Mouse (Mus musculus): ENCODE measurements around the gene Vars2. TPM values are rescaled to one million over a fixed set of nuclear protein-coding genes. Genes with fewer than 3 reads are reported as not detected.
A peak's percentile ranks its signal among the peaks of the same experiment; 100 is the strongest.

Gene Vars2
- polyA plus RNA-seq, 1 experiment from 2014 or later = 17.4 TPM

- Histone ChIP-seq H3K9ac (ENCODE audit: low read length) (no peak overlapping the region), H3K4me1 (ENCODE audit: control insufficient read depth, insufficient read depth, low read length) (no peaks in the 10 kb centered on the region), H3K4me2 (ENCODE audit: low read depth, low read length) (no peak overlapping the region), H3K27me3 (ENCODE audit: control insufficient read depth, insufficient read depth, low read length) (no peaks in the 10 kb centered on the region), H3K4me3 (replicated peaks; ENCODE audit: low read length) (no peak overlapping the region), H3K27ac (ENCODE audit: low read length) (no peak overlapping the region), H3K36me3 (ENCODE audit: control insufficient read depth, insufficient read depth, low read length) (peaks cover 35% of the 10 kb centered on the region), H3K9me3 (replicated peaks; ENCODE audit: control insufficient read depth, low read length) (no peaks in the 10 kb centered on the region)
- 80% methylated on average over 25 of the region's 25 CpGs for WGBS
- ATAC-seq (ENCODE audit: insufficient read depth, low FRiP score) = no peak
These were observed 21.2 kb upstream of the Vars2 start for GRCm38 (mm10) chr17:35688347-35689175.

GRCm38 (mm10) chr17:35685061-35685460 lies 17.7 kb upstream of the Vars2 start:
- no peak for ATAC-seq (ENCODE audit: insufficient read depth, low FRiP score)
- Histone ChIP-seq H3K4me2 (ENCODE audit: low read depth, low read length) (no peak overlapping the region), H3K9ac (ENCODE audit: low read length) (no peak overlapping the region), H3K4me3 (replicated peaks; ENCODE audit: low read length) (no peak overlapping the region), H3K27ac (ENCODE audit: low read length) (no peak overlapping the region), H3K9me3 (replicated peaks; ENCODE audit: control insufficient read depth, low read length) (no peaks in the 10 kb centered on the region), H3K4me1 (ENCODE audit: control insufficient read depth, insufficient read depth, low read length) (no peaks in the 10 kb centered on the region), H3K36me3 (ENCODE audit: control insufficient read depth, insufficient read depth, low read length) (peaks cover 35% of the 10 kb centered on the region), H3K27me3 (ENCODE audit: control insufficient read depth, insufficient read depth, low read length) (no peaks in the 10 kb centered on the region)
- WGBS = 67% methylated on average over 9 of the region's 9 CpGs

- Histone ChIP-seq H3K9ac (ENCODE audit: low read length) (no peak overlapping the region), H3K9me3 (replicated peaks; ENCODE audit: control insufficient read depth, low read length) (no peaks in the 10 kb centered on the region), H3K4me3 (replicated peaks; ENCODE audit: low read length) (no peak overlapping the region), H3K4me1 (ENCODE audit: control insufficient read depth, insufficient read depth, low read length) (no peaks in the 10 kb centered on the region), H3K36me3 (ENCODE audit: control insufficient read depth, insufficient read depth, low read length) (peaks cover 30% of the 10 kb centered on the region), H3K4me2 (ENCODE audit: low read depth, low read length) (no peak overlapping the region), H3K27me3 (ENCODE audit: control insufficient read depth, insufficient read depth, low read length) (no peaks in the 10 kb centered on the region), H3K27ac (ENCODE audit: low read length) (no peak overlapping the region)
- no peak for ATAC-seq (ENCODE audit: insufficient read depth, low FRiP score)
- 87% methylated on average over 13 of the region's 13 CpGs for WGBS
These were observed 14.6 kb upstream of the Vars2 start for GRCm38 (mm10) chr17:35681986-35682385.

DNA sequence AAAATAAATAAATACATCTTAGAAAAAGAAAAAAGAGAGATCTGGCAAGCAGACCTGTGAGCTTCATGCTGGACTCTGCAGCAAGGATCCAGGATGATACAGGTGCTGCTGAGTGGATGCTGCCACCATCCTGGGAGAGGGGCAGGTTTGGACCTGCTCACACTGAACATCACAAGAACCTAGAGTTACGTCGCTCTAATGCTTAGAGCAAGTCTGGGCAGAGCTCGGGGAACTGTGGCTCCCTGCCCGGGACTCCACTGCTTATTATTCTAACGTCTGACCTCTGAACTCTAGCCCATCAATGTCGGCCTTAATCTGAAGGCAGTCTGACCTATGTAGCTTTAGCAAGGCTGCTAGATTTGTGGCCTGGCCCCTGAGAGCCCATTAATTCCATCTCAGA lies 13.2 kb upstream of the Vars2 start:
- peaks cover 25% of the 10 kb centered on the region for H3K36me3 ChIP-seq (ENCODE audit: control insufficient read depth, insufficient read depth, low read length)
- ATAC-seq (ENCODE audit: insufficient read depth, low FRiP score) = peak; percentile 44; the same call in 1 of the 2 replicates

GRCm38 (mm10) chr17:35673416-35674035 lies 6.1 kb upstream of the Vars2 start, which contains the start of gene Gtf2h4:
TSS of gene Gtf2h4 (minus strand) at chr17:35673739.
- Histone ChIP-seq H3K36me3 (ENCODE audit: control insufficient read depth, insufficient read depth, low read length) (no peaks in the 10 kb centered on the region), H3K9ac (ENCODE audit: low read length) (peak within 1 kb of the TSS; percentile 95), H3K27me3 (ENCODE audit: control insufficient read depth, insufficient read depth, low read length) (no peaks in the 10 kb centered on the region), H3K9me3 (replicated peaks; ENCODE audit: control insufficient read depth, low read length) (no peaks in the 10 kb centered on the region), H3K4me1 (ENCODE audit: control insufficient read depth, insufficient read depth, low read length) (peaks cover 8% of the 10 kb centered on the region), H3K4me2 (ENCODE audit: low read depth, low read length) (peak within 1 kb of the TSS; percentile 84), H3K4me3 (replicated peaks; ENCODE audit: low read length) (peak within 1 kb of the TSS; percentile 78), H3K27ac (ENCODE audit: low read length) (no peak within 1 kb of the TSS)
- WGBS = under 1% methylated on average over 23 of the region's 23 CpGs
- peak; percentile 97 for ATAC-seq (ENCODE audit: insufficient read depth, low FRiP score)

More for the DNA sequence above, 13.2 kb upstream of the Vars2 start:
- Histone ChIP-seq H3K9ac (ENCODE audit: low read length) (no peak overlapping the region), H3K4me2 (ENCODE audit: low read depth, low read length) (no peak overlapping the region), H3K4me3 (replicated peaks; ENCODE audit: low read length) (no peak overlapping the region), H3K27me3 (ENCODE audit: control insufficient read depth, insufficient read depth, low read length) (no peaks in the 10 kb centered on the region), H3K27ac (ENCODE audit: low read length) (no peak overlapping the region), H3K9me3 (replicated peaks; ENCODE audit: control insufficient read depth, low read length) (no peaks in the 10 kb centered on the region), H3K4me1 (ENCODE audit: control insufficient read depth, insufficient read depth, low read length) (no peaks in the 10 kb centered on the region)
- 31% methylated on average over 6 of the region's 6 CpGs for WGBS

- peak overlapping the region; percentile 84; the same call in 1 of the 2 replicates for H3K4me2 ChIP-seq (ENCODE audit: low read depth, low read length)
- H3K4me3 ChIP-seq (replicated peaks; ENCODE audit: low read length) = no peak overlapping the region
- H3K9ac ChIP-seq (ENCODE audit: low read length) = 0 out of 2 replicates have a peak overlapping the region, but pooled peaks have one; percentile 95
- no peak for ATAC-seq (ENCODE audit: insufficient read depth, low FRiP score)
- WGBS = 90% methylated on average over 6 of the region's 6 CpGs
- H3K4me1 ChIP-seq (ENCODE audit: control insufficient read depth, insufficient read depth, low read length) = peaks cover 15% of the 10 kb centered on the region
- H3K9me3 ChIP-seq (replicated peaks; ENCODE audit: control insufficient read depth, low read length) = no peaks in the 10 kb centered on the region
- H3K27me3 ChIP-seq (ENCODE audit: control insufficient read depth, insufficient read depth, low read length) = no peaks in the 10 kb centered on the region
- H3K27ac ChIP-seq (ENCODE audit: low read length) = no peak overlapping the region
- no peaks in the 10 kb centered on the region for H3K36me3 ChIP-seq (ENCODE audit: control insufficient read depth, insufficient read depth, low read length)
These were observed 5.1 kb upstream of the Vars2 start for GRCm38 (mm10) chr17:35672527-35672926.

DNA sequence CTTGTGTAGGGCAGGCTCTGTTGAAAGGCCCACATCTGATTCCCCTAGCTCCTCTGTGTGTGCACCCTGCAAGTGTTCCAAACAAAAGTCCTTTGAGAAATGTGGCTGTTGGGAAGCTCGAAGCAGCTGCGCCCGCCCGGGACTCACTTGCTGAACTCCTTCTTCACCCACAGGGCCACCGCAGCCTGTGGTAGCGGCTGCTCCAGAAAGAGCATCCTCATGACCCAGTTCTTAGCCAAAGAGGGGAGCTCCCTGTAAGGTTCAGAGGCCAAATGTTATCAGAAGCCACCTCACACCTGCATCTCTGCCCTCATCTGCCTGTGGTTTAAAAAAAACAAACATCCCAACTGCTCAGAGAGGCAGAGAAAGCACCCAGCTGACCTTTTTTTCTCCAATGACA lies 4.5 kb upstream of the Vars2 start:
- Histone ChIP-seq H3K9me3 (replicated peaks; ENCODE audit: control insufficient read depth, low read length) (no peaks in the 10 kb centered on the region), H3K4me1 (ENCODE audit: control insufficient read depth, insufficient read depth, low read length) (peaks cover 16% of the 10 kb centered on the region), H3K27me3 (ENCODE audit: control insufficient read depth, insufficient read depth, low read length) (no peaks in the 10 kb centered on the region), H3K4me3 (replicated peaks; ENCODE audit: low read length) (no peak overlapping the region), H3K36me3 (ENCODE audit: control insufficient read depth, insufficient read depth, low read length) (no peaks in the 10 kb centered on the region), H3K9ac (ENCODE audit: low read length) (no peak overlapping the region), H3K4me2 (ENCODE audit: low read depth, low read length) (no peak overlapping the region), H3K27ac (ENCODE audit: low read length) (no peak overlapping the region)
- no peak for ATAC-seq (ENCODE audit: insufficient read depth, low FRiP score)
- WGBS = 82% methylated on average over 6 of the region's 6 CpGs

DNA sequence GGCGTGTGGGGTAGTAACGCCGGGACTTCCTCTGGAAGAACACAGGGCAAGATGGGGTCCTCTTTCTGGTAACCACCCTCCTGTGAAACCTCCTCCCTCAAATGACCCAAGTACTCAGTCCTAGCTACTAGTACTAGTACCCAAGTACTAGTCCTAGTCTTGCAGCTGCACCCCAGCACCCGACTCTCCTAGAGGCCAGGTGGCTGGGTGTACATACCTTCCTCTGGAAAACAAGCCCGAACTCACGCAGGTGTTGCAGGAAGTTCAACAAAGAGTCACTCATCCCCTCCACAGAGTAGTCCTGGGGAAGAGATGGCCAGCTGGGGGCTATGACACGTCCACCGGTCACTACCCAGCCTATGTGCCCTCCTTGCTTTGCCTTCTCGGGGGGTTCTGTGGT lies 2.3 kb upstream of the Vars2 start:
- no peaks in the 10 kb centered on the region for H3K9me3 ChIP-seq (replicated peaks; ENCODE audit: control insufficient read depth, low read length)
- no peaks in the 10 kb centered on the region for H3K27me3 ChIP-seq (ENCODE audit: control insufficient read depth, insufficient read depth, low read length)
- no peak for ATAC-seq (ENCODE audit: insufficient read depth, low FRiP score)
- no peaks in the 10 kb centered on the region for H3K36me3 ChIP-seq (ENCODE audit: control insufficient read depth, insufficient read depth, low read length)
- WGBS = 91% methylated on average over 9 of the region's 9 CpGs
- H3K4me2 ChIP-seq (ENCODE audit: low read depth, low read length) = no peak overlapping the region
- no peak overlapping the region for H3K9ac ChIP-seq (ENCODE audit: low read length)
- H3K4me1 ChIP-seq (ENCODE audit: control insufficient read depth, insufficient read depth, low read length) = peaks cover 21% of the 10 kb centered on the region
- H3K4me3 ChIP-seq (replicated peaks; ENCODE audit: low read length) = no peak overlapping the region
- no peak overlapping the region for H3K27ac ChIP-seq (ENCODE audit: low read length)

- peak; percentile 49 for ATAC-seq (ENCODE audit: insufficient read depth, low FRiP score)
- H3K4me1 ChIP-seq (ENCODE audit: control insufficient read depth, insufficient read depth, low read length) = peaks cover 13% of the 10 kb centered on the region
- H3K27ac ChIP-seq (ENCODE audit: low read length) = peak overlapping the region; percentile 94
- H3K4me3 ChIP-seq (replicated peaks; ENCODE audit: low read length) = peak overlapping the region; percentile 85
- no peaks in the 10 kb centered on the region for H3K36me3 ChIP-seq (ENCODE audit: control insufficient read depth, insufficient read depth, low read length)
- peak overlapping the region; percentile 98 for H3K4me2 ChIP-seq (ENCODE audit: low read depth, low read length)
- 3% methylated on average over 13 of the region's 13 CpGs for WGBS
- no peaks in the 10 kb centered on the region for H3K9me3 ChIP-seq (replicated peaks; ENCODE audit: control insufficient read depth, low read length)
- no peaks in the 10 kb centered on the region for H3K27me3 ChIP-seq (ENCODE audit: control insufficient read depth, insufficient read depth, low read length)
- peak overlapping the region; percentile 90 for H3K9ac ChIP-seq (ENCODE audit: low read length)
These were observed 538 bp downstream of the Vars2 start for GRCm38 (mm10) chr17:35666851-35667256.

Data from stomach, embryonic 16.5 days (tissue).